Mouse (Mus musculus): ENCODE measurements around the gene Tmod2.
"Not testable (repeated sequence)": the region's sequence is repeated elsewhere in the genome, so short reads cannot be mapped to it uniquely, and the experiment has no call there.

Tmod2 gene

DNA sequence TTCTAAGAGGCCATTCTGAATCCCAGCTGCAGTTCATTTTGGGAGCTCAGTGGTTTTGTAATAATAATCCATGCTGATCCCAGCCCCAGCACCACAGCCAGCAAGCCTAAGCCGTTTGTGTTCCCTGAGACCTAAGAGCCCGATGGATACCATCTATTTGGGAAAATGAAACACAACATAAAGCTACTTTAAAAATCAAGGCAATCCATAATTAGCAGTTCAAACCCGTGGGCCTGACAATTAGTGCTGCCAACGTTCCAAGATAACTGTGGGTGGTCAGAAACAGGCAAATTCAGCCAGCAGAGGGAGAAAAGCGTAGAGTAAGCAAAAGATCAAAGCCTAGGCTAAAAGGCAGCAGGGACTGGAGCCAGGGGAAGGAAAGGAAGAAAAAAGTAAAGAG lies 59.8 kb downstream of the Tmod2 start:
- no peak for DNase-seq (ENCODE audit: low spot score in 2 of 2)

DNA sequence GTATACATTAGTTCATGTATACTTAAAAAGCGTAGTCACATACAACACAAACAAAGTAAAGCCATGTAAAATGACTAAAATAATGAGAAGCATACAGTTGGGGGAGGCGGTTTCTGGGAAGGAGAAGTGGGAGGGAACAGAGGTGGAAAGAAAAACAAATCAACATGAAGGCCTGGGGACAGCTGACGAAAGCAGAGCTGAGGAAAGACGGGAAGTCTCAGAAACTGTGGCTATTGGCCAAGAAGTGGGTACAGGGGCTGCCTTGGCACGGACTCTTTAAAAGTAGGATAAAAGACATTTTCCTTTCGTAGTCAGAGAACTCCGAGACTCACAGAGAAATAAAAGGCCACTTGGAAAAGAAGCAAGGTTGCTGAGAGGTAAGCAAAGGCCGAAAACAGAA lies 62.1 kb downstream of the Tmod2 start:
- DNase-seq (ENCODE audit: low spot score in 2 of 2) = no peak

DNA sequence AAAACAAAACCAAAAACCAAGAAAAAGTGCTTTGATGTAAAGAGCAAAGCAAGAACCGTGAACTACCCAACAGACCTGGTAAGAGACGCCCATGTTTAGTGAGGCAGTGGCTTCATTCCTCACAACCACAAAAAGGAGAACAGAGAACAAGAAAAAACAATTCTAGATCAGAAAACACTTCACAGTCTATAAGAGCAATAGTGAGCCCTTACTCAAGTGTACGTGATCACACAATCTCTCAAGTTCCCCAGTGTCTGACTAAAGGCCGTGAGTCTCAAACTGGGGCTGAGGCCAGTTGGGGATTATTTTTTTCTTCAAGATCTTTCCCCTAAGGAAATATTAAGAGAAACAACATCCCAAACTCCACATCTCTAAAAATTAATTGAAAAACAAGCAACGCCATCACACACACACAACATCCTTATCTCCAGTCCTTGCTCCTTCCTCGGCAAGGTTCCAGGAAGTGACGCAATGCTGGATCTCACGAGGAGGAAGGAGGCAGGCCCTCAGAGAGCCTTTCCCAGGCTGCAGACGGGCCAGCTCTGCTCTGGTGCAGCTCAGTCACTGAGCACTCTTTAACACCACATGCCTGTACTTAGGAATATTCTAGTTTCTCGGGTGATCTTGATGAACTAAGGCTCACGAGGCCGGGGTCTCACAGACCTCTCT lies 64.1 kb downstream of the Tmod2 start:
- no peak for DNase-seq (ENCODE audit: low spot score in 2 of 2)

DNA sequence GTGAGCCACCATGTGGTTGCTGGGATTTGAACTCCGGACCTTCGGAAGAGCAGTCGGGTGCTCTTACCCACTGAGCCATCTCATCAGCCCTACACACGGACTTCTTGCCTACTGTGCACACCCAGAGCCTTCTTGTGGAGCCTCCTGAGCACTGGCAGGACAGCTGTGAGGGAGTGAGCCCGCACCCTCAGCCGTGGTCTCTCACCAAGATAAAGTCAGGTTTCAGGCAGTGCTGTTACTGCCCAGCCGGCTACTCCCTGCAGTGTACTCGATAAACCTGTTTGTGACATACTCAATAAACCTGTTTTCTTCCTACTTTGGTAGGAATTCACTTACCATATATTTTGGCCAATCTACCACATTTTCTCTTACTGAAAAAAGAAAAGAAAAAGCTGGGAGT lies 65.6 kb downstream of the Tmod2 start:
- DNase-seq (ENCODE audit: low spot score in 2 of 2) = no peak

DNA sequence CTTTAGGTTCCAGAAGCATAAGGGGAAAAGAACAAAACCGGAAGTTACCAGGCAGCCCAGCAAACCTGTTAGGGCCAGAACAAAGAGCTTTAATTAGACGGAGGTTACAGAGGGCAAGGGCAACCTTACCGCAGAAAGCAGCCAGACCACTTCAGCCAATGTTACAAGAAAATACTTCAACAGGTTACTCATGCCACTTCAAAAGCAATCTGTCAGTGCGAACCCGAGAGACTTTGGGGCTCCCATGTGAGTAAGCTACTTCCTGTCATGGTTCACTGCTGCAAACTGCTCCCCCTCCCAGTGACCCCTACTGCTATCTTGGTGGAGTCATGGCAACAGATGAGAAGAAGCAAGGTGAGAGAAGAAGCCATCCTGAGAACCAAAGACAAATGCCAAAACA lies 69.6 kb downstream of the Tmod2 start:
- no peak for DNase-seq (ENCODE audit: low spot score in 2 of 2)

DNA sequence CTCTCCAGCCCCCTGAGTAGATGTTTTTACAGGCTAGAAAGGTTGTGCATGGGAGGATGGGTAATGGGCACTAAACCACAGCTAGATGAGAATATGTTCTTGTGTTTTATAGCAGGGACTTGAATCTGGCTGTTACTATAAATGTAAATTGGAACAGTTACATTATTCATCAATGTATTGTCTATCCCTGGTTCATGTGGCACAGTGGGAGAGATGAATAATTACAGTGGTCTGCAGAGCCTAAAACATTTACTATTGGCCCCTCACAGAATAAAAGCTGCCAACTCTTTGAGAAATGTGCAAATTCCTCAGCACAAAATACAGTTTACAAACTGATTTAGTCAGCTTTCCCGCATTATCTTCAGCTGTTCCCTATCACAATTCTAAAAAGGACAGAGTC lies 74.7 kb downstream of the Tmod2 start:
- no peak for DNase-seq (ENCODE audit: low spot score in 2 of 2)

DNA sequence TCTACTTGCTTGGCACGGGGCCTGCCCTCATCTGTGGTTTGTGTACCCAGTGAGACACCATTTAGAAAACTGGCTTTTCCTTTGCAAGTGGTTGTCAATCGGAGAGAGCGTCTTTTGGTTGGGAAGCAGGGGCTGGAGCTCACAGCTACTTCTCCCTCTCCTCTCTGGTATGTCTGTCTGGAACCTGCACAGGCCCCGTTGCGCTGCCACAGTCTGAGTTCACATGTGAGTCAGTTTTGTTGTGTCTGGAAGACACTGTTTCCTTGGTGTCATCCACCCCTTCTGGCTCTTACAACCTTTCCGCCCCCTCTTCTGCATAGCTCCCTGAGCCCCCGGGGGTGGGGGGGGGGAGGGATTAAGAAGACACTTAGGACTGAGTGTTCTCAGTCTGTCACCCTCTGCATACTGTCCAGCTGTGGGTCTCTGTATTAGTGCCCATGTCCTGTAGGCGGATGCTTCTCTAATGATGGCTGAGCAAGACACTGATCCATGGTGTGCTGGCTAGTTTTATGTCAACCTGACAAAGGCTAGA lies 76.6 kb downstream of the Tmod2 start:
- no peak for DNase-seq (ENCODE audit: low spot score in 2 of 2)

DNA sequence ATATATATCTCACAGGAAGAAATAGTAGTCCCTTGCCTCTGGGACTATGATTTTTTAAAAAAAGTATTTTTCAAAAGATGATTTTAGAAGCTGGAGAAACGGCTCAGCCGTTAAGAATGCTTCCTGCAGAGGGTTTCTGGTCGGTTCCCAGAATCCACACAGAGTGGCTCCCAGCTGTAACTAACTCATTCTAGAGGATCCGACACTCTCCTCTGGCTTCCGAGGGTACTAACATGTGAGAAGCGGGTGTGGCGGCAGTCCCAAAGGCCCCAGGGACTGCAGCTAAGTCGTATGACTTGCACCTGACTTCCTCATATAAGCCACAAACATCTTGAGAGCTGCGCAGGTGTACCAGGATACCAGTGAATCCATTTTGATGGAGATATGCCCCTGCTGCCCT lies 78.1 kb downstream of the Tmod2 start:
- DNase-seq (ENCODE audit: low spot score in 2 of 2) = not testable (repeated sequence)

DNA sequence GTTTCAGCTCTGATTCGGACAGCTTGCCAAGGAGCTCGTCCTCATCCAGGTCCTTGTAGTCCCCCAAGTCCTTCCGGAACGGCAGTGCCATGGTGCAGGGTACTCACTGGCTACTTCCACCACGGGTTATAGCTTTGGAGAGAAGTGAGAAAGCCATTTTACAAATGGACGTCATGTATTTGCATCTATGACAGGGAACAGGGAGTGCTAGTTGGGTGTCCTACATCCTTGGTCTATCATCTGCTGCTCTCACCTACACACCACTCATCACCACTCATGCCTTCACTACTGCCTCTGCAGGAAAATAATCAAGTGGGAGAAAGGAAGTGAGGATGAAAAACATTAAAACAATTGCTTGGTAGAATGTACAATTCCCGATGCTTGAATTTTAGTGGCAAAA lies 78.7 kb downstream of the Tmod2 start:
- no peak for DNase-seq (ENCODE audit: low spot score in 2 of 2)

DNA sequence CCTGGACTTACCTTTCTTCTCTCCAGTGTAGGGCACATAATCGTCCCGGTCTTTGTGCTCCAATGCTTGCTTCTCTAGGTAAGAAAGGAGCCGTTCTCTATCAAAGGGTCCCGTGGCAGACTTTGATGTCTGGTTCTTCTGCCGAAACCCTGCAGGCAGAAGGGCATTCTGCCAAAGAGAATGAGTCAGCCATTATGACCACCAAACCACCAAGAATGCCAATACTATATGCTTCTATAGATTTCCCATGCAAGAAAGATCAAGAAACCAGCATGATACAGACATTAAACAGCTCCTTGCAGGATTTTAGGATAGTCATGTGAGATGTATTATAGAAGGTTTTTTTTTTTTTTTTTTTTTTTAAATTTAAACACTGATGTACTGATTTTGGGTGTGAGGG lies 81.8 kb downstream of the Tmod2 start:
- no peak for DNase-seq (ENCODE audit: low spot score in 2 of 2)

DNA sequence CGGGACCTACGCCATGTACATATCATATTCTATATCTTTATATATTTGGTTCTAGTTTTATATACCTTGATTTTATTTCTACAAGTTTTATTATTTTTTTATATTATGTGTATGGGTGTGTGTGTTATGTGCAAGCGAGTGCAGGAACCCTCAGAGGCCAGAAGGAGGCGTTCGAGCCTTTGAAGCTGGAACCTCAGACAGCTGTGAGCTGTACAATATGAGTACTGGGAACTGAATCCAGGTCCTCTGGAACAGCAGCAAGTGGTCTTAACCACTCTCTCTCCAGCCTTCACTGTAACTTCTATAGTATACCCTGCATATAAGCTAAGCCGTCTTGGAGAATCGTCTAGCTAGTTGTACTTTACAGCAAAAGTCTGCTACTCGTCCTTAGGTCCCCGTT lies 83.0 kb downstream of the Tmod2 start:
- DNase-seq (ENCODE audit: low spot score in 2 of 2) = no peak

DNA sequence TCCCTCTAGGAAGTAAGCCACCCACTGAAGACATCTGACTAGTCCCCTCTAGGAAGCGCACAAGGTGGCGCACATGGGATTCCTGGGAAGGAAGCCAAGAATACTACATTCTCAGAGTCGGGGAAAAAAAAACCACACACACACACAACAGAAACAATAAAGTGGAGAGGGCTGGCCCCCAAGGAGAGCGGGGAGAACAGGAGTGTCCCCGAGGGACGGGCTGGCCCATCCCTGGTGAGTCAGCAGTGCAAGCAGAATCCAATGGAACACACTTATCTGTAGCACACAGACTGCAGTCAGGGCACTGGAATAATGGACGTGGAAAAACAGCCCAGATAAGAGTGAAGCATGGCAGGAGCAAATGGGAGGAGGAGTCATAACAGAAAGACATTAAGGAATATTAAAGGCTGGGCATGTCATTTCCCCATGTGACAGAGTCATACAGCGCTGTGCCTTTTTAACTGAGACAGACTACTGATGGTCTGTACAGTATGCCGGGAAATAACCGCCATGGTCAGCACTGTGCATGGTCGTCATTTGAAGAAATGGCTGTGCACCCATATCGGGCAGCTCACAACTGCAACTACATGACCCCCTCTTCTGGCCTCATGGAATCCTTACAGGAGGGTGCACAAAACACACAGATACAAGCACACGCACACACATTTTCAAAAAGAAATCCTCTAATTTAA lies 83.6 kb downstream of the Tmod2 start:
- no peak for DNase-seq (ENCODE audit: low spot score in 2 of 2)

DNA sequence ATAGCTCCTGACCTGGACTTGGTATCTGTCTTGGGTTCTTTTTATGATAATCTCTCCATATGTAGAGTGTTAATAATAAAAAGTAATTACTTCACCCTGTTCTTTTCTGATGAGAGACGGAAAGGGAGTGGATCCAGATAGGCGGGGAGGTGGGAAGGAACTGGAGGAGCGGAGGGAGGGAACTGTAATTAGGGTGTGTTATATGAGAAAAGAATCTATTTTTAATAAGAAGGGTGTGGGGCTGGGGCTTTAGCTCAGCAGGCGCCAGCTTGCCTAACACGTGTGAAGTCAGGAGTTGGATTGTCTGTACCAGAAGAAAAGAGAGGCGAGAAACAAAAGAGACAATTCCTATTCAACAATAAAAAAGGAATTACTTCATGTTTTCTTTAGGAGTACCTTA lies 87.5 kb downstream of the Tmod2 start:
- no peak for DNase-seq (ENCODE audit: low spot score in 2 of 2)

DNA sequence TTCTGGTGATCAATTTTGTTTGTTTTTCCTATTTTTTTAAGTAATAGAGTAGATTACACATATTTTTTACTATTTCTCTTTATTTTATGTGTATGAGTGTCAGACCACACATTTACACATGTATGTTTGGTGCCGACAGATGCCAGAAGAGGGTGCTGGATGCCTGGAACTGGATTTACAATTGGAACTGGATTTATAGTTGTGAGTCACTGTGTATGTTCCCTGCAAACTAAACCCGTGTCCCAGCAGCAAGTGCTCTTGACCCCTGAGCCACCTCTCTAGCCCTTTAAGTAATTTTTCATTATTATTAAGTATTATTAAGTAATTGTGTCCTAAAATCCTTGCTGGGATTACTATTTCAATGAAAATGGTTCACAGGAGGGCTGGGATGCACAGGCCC lies 88.9 kb downstream of the Tmod2 start:
- DNase-seq (ENCODE audit: low spot score in 2 of 2) = no peak

DNA sequence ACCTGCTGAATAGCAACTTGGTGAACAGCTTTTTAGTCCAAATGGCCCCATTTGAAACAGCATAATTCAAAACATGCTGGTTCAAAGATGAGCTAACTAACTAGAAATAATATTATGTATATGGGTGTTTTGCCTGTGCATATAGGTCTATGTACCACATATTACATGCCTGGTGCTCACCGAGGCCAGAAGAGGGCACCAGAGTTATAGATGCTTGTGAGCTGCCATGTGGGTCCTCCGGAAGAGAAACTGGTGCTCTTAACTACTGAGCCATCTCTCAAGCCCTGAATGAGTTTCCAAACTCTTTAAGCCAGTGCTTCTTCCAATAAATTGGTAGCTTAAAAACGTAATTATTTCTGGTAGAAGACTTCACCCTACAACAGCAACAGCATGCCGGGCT lies 89.3 kb downstream of the Tmod2 start:
- DNase-seq (ENCODE audit: low spot score in 2 of 2) = peak in 1 of 2 experiments; percentile 39

DNA sequence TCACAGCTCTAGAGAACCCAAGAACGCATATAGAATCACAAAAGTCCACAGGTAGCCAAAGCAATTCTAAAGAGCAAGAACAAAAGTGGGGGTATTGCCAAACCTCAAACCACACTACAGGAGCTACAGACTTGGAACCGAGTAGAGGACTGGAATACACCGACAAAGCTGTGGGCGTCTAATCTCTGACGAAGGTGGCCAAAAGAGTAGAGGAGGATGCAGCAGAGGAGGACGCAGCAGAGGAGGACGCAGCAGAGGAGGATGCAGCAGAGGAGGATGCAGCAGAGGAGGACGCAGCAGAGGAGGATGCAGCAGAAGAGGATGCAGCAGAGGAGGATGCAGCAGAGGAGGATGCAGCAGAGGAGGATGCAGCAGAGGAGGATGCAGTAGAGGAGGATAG lies 90.2 kb downstream of the Tmod2 start:
- no peak for DNase-seq (ENCODE audit: low spot score in 2 of 2)

DNA sequence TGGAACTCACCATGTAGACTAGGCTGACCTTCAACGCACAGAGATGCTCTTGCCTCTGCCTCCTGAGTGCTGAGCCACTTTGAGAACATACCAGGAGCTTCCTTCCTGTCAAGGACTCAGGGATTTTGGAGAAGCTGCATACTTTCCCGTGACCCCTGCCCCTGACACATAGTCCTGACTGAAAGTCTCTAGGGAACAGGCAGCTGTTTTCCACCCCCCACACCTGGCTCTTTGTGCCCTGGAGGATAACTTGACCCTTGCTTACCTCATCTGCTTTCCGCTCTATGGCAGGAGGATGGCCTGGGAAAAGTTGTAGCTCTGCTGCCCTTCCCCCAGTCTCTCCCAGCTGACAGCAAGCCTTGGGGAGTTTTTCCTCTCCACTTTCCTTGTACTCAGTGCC lies 93.4 kb downstream of the Tmod2 start:
- DNase-seq (ENCODE audit: low spot score in 2 of 2) = no peak
